In the genomic region with DNA sequence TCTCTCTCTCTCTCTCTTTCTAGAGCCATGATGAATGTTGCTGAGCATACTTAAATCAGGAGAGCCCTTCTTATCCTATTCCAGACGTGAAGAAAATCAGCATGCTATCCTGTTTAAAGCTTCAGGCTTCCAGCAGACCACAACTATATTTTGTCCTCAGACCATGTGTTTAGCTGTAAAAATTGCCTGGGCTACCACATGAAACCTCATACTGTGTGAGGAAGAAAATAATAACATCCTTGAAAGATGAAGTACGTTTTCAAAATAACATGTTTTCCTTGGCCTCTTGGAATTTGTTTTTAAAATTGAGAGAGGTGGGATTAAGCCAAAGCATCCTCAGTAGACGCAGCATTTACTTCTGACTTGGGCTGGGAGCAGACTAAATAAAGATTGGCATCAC, we compare ENCODE assay signal across 28 mouse cellular contexts.
"Had no signal": no experiment of that assay in that cellular context is flagged by ENCODE, and none has a peak within 500 bp of the region (broad histone marks: within the 10 kb centered on the region; RNA-seq: fewer than 3 reads in every experiment).

No protein-coding gene starts in this region.

- H3K4me1 ChIP-seq: heart, embryonic 10.5 days; heart, embryonic 12.5 days; hindbrain, embryonic 10.5 days; hindbrain, embryonic 12.5 days; intestine, embryonic 15.5 days; limb, embryonic 13.5 days; limb, embryonic 15.5 days; liver, embryonic 12.5 days had no signal

- ATAC-seq: hindbrain, embryonic 16.5 days; inflammation-experienced regulatory T-cells, adult 6 months; intestine, embryonic 15.5 days; intestine, postnatal 0 days; liver, embryonic 12.5 days had no signal

- H3K4me2 ChIP-seq: heart, embryonic 12.5 days; hindbrain, embryonic 12.5 days; hindbrain, embryonic 14.5 days; intestine, embryonic 15.5 days; limb, embryonic 13.5 days; limb, embryonic 15.5 days; liver, embryonic 12.5 days had no signal

- H3K27me3 ChIP-seq: heart, embryonic 12.5 days; hindbrain, embryonic 12.5 days; intestine, embryonic 15.5 days; limb, embryonic 13.5 days; limb, embryonic 15.5 days; liver, embryonic 12.5 days had no signal

- DNase-seq: gastrocnemius, adult 2 months; gastrocnemius, postnatal 10 days; gastrocnemius, postnatal 25 days; heart, adult 18-20 months; heart, postnatal 10 days; heart, postnatal 4 days; kidney, adult 18-20 months; kidney, adult 8-10 months; kidney, postnatal 10 days; kidney, postnatal 25 days; kidney, postnatal 4 days; layer of hippocampus, adult 9-11 months; layer of hippocampus, postnatal 36 days; left cerebral cortex, postnatal 4 days had no signal

- H3K36me3 ChIP-seq: heart, embryonic 10.5 days; heart, embryonic 12.5 days; hindbrain, embryonic 10.5 days; hindbrain, embryonic 12.5 days; intestine, embryonic 15.5 days; limb, embryonic 13.5 days; limb, embryonic 15.5 days; liver, embryonic 12.5 days had no signal

- H3K9me3 ChIP-seq: heart, embryonic 10.5 days; heart, embryonic 12.5 days; hindbrain, embryonic 10.5 days; hindbrain, embryonic 12.5 days; intestine, embryonic 15.5 days; limb, embryonic 13.5 days; limb, embryonic 15.5 days; liver, embryonic 12.5 days had no signal

- H3K27ac ChIP-seq: gastrocnemius, adult 2 months; heart, embryonic 10.5 days; hindbrain, embryonic 10.5 days; hindbrain, embryonic 12.5 days; hindbrain, embryonic 14.5 days; intestine, embryonic 15.5 days; limb, embryonic 13.5 days; limb, embryonic 15.5 days; liver, embryonic 12.5 days; liver, embryonic 14.5 days had no signal

- H3K9ac ChIP-seq: heart, embryonic 12.5 days; hindbrain, embryonic 12.5 days; hindbrain, embryonic 14.5 days; intestine, embryonic 15.5 days; limb, embryonic 13.5 days; limb, embryonic 15.5 days; liver, embryonic 12.5 days; liver, embryonic 14.5 days had no signal

- H3K4me3 ChIP-seq: gastrocnemius, adult 2 months; heart, embryonic 10.5 days; heart, embryonic 12.5 days; hindbrain, embryonic 10.5 days; hindbrain, embryonic 12.5 days; intestine, embryonic 15.5 days; layer of hippocampus, adult 2 months; limb, embryonic 13.5 days; limb, embryonic 15.5 days; liver, embryonic 12.5 days had no signal
